Mouse (Mus musculus) hindbrain, postnatal 0 days (tissue): ENCODE measurements around the gene Kcnj6. TPM values are rescaled to one million over a fixed set of nuclear protein-coding genes. Genes with fewer than 3 reads are reported as not detected.

Source experiments
- ATAC-seq: fragments of 200-750 bp; cut with Nextera tagmentation; 2 replicates; pipeline ENCODE4 v1.8.0; 2017; ENCODE audit warnings: mild to moderate bottlenecking, moderate TSS enrichment, moderate library complexity
- DNase-seq: peaks from one replicate; pipeline ENCODE4 v3.0.0-alpha.2; 2015; ENCODE audit warnings: low spot score
- H3K27ac ChIP-seq: fragments of 300-500 bp; sonication (generic); 2 replicates; pipeline ENCODE4 v1.5.1; 2014; ENCODE audit warnings: mild to moderate bottlenecking
- H3K27me3 ChIP-seq: fragments of 300-500 bp; sonication (generic); 2 replicates; pipeline ENCODE4 v1.6.1; 2014; ENCODE audit warnings: low read length, mixed read lengths; ENCODE audit not compliant: insufficient read depth
- H3K36me3 ChIP-seq: fragments of 300-500 bp; sonication (generic); 2 replicates; pipeline ENCODE4 v1.6.1; 2014; ENCODE audit warnings: low read length, mixed read lengths; ENCODE audit not compliant: insufficient read depth
- H3K4me1 ChIP-seq: fragments of 300-500 bp; sonication (generic); 2 replicates; pipeline ENCODE4 v1.6.1; 2014; ENCODE audit warnings: antibody characterized with exemption, low read length, mixed read lengths; ENCODE audit not compliant: insufficient read depth
- H3K4me2 ChIP-seq: fragments of 300-500 bp; sonication (generic); 2 replicates; pipeline ENCODE4 v1.6.1; 2014; ENCODE audit warnings: low read depth, mild to moderate bottlenecking, low read length, moderate library complexity, mixed read lengths
- H3K4me3 ChIP-seq: fragments of 300-500 bp; sonication (generic); 2 replicates; pipeline ENCODE4 v1.5.1; 2014; ENCODE audit warnings: low read length
- H3K9ac ChIP-seq: fragments of 300-500 bp; sonication (generic); replicated peaks from 2 replicates; pipeline ENCODE4 v1.6.1; 2014; ENCODE audit warnings: mild to moderate bottlenecking, low read length, moderate library complexity, mixed read lengths
- H3K9me3 ChIP-seq: fragments of 300-500 bp; sonication (generic); 2 replicates; pipeline ENCODE4 v1.6.1; 2016; ENCODE audit warnings: low read length, mixed read lengths
- CTCF ChIP-seq: IDR thresholded peaks from 2 replicates; pipeline ENCODE4 v1.5.1; 2016; ENCODE audit warnings: antibody characterized with exemption, control low read depth, low read depth
- WGBS: fragments of 180-500 bp; shearing (Covaris S2); extraction: QIAGEN DNeasy Blood & Tissue Kit; methylation state at CpG from one replicate; pipeline ENCODE4 v1.1.7; 2014; 5-methylcytosine and 5-hydroxymethylcytosine counted together
- polyA plus RNA-seq: library from polyadenylated mRNA; unstranded; fragments of >200 nt; fragmentation: Nextera tagmentation; extraction: Ambion mirVana; gene quantifications from 2 replicates; pipeline ENCODE4 v1.2.1, GENCODE M21; 2015
- total RNA-seq: library from RNA; depleted of rRNA; stranded (reverse); fragments of >200 nt; gene quantifications from 2 replicates; pipeline ENCODE4 v1.2.3, GENCODE M21; 2014

Kcnj6 gene
- total and polyA plus RNA-seq, 2 experiments from 2014 or later: 4.3 to 18.3 TPM

- 41% methylated on average over 4 of the region's 4 CpGs for WGBS
- Histone ChIP-seq H3K9me3 (no peaks in the 10 kb centered on the region), H3K4me2 (peak overlapping the region; percentile 77), H3K4me3 (peak overlapping the region; percentile 63), H3K36me3 (no peaks in the 10 kb centered on the region), H3K27ac (no peak overlapping the region), H3K27me3 (no peaks in the 10 kb centered on the region), H3K9ac (no peak overlapping the region), H3K4me1 (no peaks in the 10 kb centered on the region; the same call in 1 of the 2 replicates)
- no peak for TF ChIP-seq CTCF
- DNase-seq (no peak), ATAC-seq (no peak)
Measured at GRCm38 (mm10) chr16:94994924-94995323, 2.6 kb downstream of the Kcnj6 start.

DNA sequence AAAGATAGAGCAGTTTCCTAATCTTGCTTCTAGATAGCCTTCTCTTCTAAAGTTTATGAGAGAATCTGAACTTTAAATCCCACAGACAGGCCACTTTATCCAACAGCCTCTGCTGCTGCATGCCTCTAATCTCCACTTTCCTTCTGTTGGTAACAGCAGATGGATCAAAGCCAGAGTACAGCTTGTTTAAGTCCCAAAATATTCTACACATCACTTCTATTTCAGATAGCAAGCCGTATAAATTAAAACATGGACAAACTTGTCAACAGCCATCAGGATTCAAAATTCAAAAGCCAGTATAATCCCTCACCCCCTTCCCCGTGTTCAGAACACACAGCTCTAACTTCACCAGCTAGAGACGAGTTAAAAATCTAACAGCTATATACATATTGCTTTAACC lies 3.4 kb downstream of the Kcnj6 start:
- H3K36me3 ChIP-seq: no peaks in the 10 kb centered on the region
- 65% methylated on average over 3 of the region's 3 CpGs for WGBS
- H3K27ac ChIP-seq: no peak overlapping the region
- peak overlapping the region; percentile 63 for H3K4me3 ChIP-seq
- DNase-seq (no peak), ATAC-seq (no peak)
- H3K27me3 ChIP-seq: no peaks in the 10 kb centered on the region
- TF ChIP-seq CTCF: no peak
- no peak overlapping the region; the same call in 1 of the 2 replicates for H3K9ac ChIP-seq
- H3K9me3 ChIP-seq: no peaks in the 10 kb centered on the region
- no peaks in the 10 kb centered on the region; the same call in 1 of the 2 replicates for H3K4me1 ChIP-seq
- peak overlapping the region; percentile 77 for H3K4me2 ChIP-seq

GRCm38 (mm10) chr16:94990114-94990513 lies 7.4 kb downstream of the Kcnj6 start:
- H3K27ac ChIP-seq: no peak overlapping the region
- no peaks in the 10 kb centered on the region for H3K27me3 ChIP-seq
- no peaks in the 10 kb centered on the region for H3K36me3 ChIP-seq
- H3K9me3 ChIP-seq: no peaks in the 10 kb centered on the region
- ATAC-seq (no peak), DNase-seq (no peak)
- no peak overlapping the region for H3K4me2 ChIP-seq
- peaks cover 3% of the 10 kb centered on the region; the same call in 1 of the 2 replicates for H3K4me1 ChIP-seq
- 79% methylated on average over 2 of the region's 2 CpGs for WGBS
- no peak overlapping the region for H3K4me3 ChIP-seq
- no peak for TF ChIP-seq CTCF
- no peak overlapping the region for H3K9ac ChIP-seq

DNA sequence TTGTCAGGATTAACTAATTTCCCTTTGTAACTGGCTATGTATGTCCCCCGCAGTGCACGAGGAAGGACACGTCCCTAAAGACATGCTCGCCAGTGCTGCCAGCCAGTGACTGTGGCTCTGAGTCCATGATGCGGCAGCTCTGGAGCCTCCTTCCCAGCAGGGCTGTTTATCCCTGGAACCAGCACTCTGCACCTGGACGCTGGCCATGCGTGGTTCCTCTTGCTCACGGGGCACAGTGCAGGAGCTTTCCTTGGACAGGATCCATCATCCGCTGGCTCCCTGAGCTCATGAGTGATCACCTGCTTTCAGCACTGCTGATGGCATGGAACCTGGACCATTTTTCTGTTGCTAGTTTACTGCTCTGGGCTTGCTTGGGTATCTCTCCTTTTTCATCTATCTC lies 10.8 kb downstream of the Kcnj6 start:
- WGBS: 33% methylated on average over 9 of the region's 9 CpGs
- ATAC-seq (0 out of 2 replicates have a peak, but pooled peaks have one; percentile 32), DNase-seq (peak; percentile 62)
- Histone ChIP-seq H3K9me3 (no peaks in the 10 kb centered on the region), H3K4me2 (no peak overlapping the region), H3K4me3 (no peak overlapping the region), H3K27me3 (no peaks in the 10 kb centered on the region), H3K9ac (no peak overlapping the region), H3K27ac (peak overlapping the region; percentile 1; the same call in 1 of the 2 replicates), H3K4me1 (peaks cover 3% of the 10 kb centered on the region; the same call in 1 of the 2 replicates), H3K36me3 (no peaks in the 10 kb centered on the region)
- no peak for TF ChIP-seq CTCF

DNA sequence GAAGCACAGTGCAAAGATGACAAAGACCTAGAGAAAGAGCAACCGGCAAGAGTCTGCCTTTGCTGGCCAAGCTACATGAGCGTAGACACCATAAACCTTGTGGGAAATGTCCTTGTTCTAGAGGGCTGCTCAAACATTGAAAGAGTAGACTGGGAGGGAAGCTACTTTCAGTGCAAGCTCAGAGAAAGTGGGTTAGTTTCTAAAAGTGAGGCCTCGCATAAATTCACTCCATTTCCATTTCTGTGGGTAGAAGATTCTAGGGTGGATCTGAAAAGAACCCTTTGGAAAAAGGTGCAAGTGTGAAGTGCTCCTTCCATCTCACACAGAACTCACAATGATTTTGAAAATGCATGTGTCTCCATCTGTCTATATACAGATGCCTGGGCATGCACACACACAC lies 13.2 kb downstream of the Kcnj6 start:
- no peak overlapping the region for H3K27ac ChIP-seq
- peaks cover 3% of the 10 kb centered on the region; the same call in 1 of the 2 replicates for H3K4me1 ChIP-seq
- TF ChIP-seq CTCF: no peak
- no peaks in the 10 kb centered on the region for H3K9me3 ChIP-seq
- H3K4me2 ChIP-seq: no peak overlapping the region
- WGBS: 96% methylated on average over 3 of the region's 3 CpGs
- ATAC-seq: no peak
- H3K27me3 ChIP-seq: no peaks in the 10 kb centered on the region
- H3K36me3 ChIP-seq: no peaks in the 10 kb centered on the region
- no peak for DNase-seq
- no peak overlapping the region for H3K9ac ChIP-seq
- no peak overlapping the region for H3K4me3 ChIP-seq

GRCm38 (mm10) chr16:94980374-94980773 lies 17.1 kb downstream of the Kcnj6 start:
- no peaks in the 10 kb centered on the region for H3K27me3 ChIP-seq
- ATAC-seq (no peak), DNase-seq (no peak)
- H3K4me1 ChIP-seq: no peaks in the 10 kb centered on the region
- H3K27ac ChIP-seq: no peak overlapping the region
- H3K9ac ChIP-seq: no peak overlapping the region
- WGBS: 91% methylated on average over 2 of the region's 2 CpGs
- TF ChIP-seq CTCF: no peak
- no peak overlapping the region for H3K4me2 ChIP-seq
- no peak overlapping the region for H3K4me3 ChIP-seq
- no peaks in the 10 kb centered on the region for H3K9me3 ChIP-seq
- H3K36me3 ChIP-seq: no peaks in the 10 kb centered on the region

DNA sequence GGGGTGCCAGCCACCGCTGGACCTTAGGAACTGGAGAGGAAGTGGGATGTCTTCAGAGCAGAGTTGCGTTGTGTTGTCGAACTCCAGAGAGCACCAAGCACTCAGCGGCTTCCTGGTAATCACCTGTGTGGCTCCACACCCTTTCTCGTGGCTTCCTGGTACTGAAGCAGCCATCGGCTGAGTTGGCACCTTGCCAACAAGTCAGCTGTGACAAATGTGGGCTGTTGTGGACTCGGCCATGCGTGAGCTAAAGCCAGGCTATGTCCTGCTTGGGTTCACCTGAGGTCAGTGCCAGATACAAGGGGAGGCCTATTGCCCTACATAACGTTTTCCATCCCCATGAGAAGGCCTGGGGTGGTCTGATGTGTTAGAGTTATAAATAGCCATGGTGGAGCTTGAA lies 18.0 kb downstream of the Kcnj6 start:
- Histone ChIP-seq H3K27ac (no peak overlapping the region), H3K36me3 (no peaks in the 10 kb centered on the region), H3K4me1 (no peaks in the 10 kb centered on the region), H3K4me3 (no peak overlapping the region), H3K27me3 (no peaks in the 10 kb centered on the region), H3K9ac (no peak overlapping the region), H3K4me2 (no peak overlapping the region), H3K9me3 (no peaks in the 10 kb centered on the region)
- DNase-seq (peak; percentile 51), ATAC-seq (peak; percentile 53)
- TF ChIP-seq CTCF: no peak
- 53% methylated on average over 9 of the region's 9 CpGs for WGBS
